Mouse (Mus musculus): ENCODE data around the gene Amhr2.

Amhr2 gene

DNA sequence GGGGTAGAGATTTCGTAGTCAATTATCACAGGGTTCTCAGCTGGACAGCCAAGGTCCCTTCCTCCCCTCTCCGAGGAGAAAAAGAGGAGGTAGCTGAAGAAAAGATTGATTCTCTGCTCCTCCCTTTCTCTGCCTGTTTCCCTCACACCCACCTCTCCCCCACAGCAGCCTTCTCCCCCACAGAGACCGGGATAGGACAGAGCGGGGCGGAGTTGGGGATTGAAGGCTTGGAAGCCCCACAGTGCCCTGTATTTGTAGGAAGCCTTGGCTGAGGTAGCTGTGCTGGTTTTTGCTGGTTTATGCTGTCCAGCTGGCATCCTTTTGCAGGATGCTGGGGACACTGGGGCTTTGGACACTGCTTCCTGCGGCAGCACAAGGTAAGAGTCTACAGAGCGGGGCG is at the start of gene Amhr2:
Gene Amhr2 (plus strand): TSS at position 222 of the 400 bp plus-strand sequence.
- DNase-seq (ENCODE audit: low spot score in 2 of 2), result no peak

DNA sequence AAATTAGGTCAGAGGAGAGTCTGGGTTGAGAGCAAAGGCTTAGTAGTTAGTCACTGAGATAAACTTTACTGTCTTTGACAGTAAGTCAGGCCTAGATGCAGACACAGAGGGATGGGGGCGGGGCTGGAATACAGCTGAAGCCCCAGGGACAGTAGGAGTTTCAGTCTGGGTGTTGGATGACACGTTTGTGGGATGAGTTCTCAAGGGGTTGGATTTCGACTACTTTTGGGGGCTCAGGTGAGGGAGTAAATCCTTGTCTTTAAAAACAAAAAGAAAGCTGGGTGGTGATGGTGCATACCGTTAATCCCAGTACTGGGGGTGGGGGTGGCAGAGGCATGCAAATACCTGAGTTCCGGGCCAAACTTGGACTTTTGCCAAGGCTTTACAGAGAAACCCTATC is 46.5 kb upstream of the Amhr2 start:
- no peak for DNase-seq (ENCODE audit: low spot score in 2 of 2)

DNA sequence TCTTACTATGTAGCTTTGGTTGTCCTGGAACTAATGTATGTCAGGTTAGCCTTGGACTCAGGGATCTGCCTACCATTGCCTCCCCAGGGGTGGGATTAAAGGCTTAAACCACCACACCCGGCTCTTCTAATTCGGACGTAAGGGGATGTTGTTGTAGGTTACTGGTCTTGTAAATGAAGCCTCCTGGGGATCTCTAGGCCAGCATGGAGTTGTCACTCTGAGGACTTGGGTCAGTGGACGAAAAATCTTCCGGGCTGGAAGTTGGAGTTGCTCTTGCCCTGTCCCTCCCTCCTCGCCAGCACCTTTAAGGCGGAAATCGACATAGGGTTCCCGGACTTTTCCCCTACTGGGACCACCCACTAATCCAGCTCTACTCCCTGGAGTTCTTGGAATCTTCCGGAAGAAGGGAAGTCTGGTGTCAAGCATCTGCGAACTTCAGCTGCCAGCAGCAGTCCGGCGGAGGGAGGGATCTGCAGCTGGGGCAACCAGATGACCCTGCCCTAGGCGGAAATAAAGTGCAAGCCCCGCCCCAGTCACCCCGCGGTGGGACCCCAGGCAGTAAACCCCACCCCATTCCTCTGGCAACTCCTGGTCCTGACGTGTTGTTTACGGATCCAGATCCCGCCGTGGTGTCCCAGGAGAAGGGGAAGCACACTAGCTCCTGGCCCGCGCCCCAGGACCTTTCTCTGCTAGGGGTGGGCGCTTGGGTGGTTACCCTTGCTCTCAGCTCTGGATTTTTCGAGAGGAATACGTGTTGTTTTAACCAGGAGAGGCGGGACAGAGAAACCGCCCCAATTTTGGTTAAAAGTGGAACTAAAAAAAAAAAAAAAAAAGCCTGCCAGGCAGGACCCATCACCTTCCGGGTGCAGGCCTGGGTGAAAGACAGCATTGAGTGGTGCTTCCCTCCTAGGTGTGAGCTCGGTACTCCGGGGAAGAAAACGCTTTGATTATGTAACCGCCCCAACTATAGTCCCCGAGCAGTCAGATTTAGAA is 45.6 kb upstream of the Amhr2 start:
- DNase-seq (ENCODE audit: low spot score in 2 of 2), result peak; percentile 68 to 69

DNA sequence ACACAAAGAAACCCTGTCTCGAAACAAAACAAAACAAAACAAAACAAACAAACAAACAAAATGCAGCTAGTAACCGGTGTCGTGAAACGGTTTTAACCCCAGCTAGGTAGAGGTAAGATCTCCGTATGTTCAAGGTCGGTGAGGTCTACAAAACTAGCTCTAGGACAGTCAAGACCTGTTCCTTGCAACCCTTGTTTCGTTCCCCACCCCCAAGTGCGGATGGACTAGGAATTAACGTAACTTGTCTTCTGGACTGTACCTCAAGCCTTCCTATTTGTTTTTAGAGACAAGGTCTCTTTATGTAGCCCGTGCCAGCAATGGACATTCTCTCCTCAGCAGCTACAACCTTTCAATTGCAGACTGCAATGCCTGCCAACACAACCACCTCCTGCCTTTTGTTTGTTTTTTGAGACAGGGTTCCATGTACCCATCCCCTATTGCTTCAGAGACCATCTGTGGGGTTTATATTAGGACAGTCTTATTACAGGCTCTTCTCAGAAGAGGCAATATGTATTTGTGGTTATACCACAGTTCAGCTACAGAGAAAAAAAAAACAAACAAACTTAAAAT is 44.6 kb upstream of the Amhr2 start:
- DNase-seq (ENCODE audit: low spot score in 2 of 2), result no peak

DNA sequence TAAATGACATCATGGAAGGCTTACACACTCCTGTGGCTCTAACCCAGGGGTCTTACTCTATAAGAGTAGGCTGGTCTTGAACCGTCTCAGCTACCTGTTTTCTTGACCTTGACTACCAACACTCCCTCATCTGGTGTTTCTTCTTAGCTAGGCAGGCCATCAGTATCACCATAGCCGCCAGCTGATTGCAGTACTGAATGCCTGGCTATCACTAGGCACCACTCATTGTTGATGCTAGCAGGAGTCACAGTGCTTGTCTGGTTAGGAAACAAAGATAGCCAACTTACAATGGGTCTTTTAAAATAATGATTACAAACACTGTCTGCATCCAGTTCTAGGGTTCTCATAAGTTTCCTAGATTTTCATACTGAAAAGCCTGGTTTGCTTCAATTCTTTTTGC is 43.9 kb upstream of the Amhr2 start:
- no peak for DNase-seq (ENCODE audit: low spot score in 2 of 2)

DNA sequence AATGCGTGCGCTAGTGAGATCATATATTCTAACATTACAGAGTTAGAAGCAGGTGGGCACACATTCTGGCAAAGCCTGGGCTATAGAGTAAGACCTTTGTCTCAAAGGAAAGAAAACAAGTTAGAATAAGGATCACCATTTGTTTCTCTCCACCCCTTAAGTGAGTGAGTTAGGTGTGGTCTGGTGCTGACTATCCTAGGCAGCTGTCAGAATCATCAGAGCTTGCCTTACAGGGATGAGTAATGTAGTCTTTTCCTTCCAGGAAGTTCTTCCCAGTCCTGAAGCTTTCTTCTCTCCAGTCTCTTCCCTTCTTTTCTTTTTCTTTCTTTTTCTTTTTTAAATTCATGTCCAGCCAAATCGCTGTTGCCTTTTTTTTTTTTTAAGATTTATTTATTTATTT is 43.0 kb upstream of the Amhr2 start:
- no peak for DNase-seq (ENCODE audit: low spot score in 2 of 2)

DNA sequence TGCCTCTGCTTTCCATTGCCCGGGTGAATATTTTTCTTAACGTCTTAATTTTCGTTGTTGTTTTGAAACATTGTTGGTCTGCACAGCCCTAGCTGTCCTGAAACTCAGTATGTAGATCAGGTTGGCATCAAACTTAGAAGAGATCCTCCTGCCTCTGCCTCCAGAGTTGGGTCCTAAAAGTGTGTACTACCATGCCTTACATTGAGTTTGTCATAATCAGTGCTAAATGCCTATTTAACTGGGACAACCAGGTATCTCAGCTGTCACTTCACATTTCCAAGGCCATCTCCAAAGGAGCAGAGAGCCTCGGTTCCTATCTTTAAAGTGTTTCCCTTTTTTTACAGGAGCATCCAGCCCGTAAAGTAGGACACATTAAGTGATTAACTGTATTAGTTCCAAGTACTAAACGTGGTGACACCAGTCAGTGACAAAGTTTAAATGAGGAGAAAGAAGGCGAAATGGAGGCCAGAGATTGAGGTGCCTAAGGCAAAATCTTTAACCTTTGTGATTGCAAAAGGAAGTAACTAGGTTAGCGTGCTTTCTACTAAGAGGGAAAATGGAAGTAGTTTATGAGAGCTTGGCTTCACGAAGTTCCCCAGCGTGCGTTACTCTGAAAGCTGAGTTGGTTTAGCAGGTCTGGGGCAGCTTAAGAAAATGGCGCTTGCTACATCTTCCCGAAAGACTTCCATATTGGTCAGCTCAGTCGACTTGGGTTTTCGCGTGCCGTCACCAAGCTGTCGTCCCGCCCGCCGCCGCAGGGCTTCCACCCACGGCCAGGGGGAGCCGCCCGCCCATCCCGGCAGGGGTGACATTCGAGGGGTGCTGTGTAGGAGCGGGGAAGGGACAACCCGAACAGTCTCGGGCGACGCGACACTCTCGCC is 40.3 kb upstream of the Amhr2 start:
- no peak for DNase-seq (ENCODE audit: low spot score in 2 of 2)

DNA sequence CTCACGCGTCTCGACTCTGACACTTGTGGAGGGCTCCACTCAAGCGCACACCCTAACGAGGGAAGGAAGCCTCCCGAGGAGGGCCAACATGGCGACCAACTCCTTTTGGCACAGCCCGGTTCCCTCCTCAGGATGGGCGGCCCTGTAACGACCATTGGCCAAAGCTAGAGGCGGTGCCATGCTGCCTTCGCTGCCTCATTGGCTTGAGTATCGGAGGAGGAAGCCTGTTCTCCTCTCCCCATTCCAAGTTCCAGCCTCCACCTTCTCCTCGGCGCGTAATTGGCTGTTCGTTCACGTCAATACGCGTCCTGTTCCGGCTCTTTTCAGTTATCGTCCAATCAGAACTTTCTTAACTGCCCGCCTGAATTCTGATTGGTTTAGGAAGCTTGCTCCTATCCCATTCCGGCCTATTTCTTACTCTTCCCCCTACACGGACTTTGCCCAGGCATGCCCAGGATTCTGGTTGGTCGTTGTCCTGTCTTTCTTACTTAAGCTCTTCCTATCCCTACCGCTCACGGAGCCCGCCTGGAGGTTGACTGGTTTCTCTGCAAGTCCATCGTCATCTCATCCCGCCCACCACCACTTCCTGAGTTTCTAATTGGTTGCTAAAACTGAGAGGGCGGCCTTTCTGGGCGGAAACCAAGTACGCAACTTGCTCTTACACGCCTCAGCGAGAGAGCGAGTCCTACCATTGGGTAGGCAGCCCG is 39.5 kb upstream of the Amhr2 start, which contains the start of gene Sp1:
Gene Sp1 (plus strand): TSS at position 655 of the 707 bp plus-strand sequence.
- peak; percentile 99 for DNase-seq (ENCODE audit: low spot score in 2 of 2)

DNA sequence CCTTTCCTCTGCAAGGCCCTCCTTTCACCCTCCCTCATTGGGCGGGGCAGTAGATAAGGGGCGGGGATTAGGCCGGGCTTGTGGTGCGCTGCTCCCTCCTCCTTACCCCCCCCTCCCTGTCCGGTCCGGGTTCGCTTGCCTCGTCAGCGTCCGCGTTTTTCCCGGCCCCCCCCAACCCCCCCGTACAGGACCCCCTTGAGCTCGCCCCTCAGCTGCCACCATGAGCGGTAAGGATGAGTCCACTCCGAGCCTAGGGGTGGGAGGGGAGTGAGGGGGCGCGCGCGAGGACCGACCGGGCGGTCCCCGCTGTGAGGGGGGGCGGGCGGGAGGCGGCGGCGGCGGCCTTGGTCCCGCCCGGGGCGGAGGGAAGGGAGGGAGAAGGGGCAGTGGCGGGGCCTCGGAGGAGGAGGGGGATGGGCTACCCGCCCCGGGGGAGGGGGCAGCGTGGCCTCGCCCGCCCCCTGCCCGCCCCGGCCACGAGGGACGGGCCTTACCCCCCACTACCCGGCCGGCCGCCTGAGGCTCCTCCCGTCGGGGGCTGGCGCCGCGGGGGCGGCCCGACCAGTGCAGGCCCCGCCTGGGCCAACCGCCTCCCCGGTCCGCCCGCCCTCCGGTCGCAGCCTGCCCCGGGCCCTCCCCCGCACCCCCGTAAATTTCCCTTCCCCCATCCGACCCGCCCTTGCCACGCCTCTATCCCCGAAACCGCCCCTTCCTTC is 38.8 kb upstream of the Amhr2 start:
- peak; percentile 60 to 70 for DNase-seq (ENCODE audit: low spot score in 2 of 2)

DNA sequence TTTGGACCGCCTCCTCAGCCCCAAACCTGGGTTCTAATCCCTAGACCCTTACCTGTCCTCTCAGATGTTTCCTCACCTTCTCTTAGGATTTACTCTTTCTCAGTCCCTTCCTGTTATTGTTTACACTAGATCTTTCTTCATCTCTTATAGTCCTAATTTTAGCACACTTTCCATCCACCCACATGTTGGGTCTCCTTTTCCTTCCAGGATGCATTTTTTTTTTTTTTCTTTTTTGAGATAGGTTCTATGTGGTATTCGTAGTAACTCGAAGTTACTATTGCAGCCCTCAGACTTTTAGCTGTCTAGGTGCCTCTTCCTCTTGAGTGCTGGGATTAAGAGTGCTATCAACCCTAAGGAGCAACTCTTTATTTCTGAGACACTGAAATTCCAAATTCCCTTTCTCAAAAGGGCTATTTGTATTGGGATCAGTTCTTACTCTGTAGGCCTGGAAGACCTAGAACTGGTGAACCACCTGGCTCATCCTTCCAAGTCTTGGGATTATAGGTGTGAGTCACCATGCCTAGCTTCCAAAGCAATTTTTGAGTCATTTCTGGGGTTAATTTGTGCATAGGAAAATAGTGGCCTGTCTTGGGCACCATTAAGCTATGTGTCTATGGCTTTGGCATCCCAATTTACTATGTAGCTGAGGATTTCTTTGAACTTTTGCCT is 38.1 kb upstream of the Amhr2 start:
- DNase-seq (ENCODE audit: low spot score in 2 of 2), result no peak

DNA sequence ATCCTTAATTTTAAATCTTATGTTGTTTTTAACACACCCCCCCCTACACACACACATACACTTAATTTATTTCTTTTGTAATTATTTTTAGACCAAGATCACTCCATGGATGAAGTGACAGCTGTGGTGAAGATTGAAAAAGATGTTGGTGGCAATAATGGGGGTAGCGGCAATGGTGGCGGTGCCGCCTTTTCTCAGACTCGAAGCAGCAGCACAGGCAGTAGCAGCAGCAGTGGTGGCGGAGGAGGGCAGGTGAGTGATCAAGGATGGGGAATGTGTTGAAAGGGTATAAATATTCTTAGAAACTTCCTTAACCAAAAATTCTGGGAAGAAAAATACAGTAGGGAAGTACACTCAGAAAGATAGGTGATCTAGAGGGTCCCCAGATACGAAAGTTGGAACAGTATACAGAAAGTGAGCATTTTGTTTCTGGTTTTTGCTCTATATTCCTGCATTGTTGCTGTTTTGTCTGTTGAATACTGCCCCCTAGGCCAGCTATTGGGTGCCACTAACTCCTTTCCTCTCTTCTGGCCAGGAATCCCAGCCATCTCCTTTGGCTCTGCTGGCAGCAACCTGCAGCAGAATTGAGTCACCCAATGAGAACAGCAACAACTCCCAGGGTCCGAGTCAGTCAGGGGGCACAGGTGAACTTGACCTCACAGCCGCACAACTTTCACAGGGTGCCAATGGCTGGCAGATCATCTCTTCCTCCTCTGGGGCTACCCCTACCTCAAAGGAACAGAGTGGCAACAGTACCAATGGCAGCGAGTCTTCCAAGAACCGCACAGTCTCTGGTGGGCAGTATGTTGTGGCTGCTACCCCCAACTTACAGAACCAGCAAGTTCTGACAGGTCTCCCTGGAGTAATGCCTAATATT is 37.2 kb upstream of the Amhr2 start:
- DNase-seq (ENCODE audit: low spot score in 2 of 2), result no peak

DNA sequence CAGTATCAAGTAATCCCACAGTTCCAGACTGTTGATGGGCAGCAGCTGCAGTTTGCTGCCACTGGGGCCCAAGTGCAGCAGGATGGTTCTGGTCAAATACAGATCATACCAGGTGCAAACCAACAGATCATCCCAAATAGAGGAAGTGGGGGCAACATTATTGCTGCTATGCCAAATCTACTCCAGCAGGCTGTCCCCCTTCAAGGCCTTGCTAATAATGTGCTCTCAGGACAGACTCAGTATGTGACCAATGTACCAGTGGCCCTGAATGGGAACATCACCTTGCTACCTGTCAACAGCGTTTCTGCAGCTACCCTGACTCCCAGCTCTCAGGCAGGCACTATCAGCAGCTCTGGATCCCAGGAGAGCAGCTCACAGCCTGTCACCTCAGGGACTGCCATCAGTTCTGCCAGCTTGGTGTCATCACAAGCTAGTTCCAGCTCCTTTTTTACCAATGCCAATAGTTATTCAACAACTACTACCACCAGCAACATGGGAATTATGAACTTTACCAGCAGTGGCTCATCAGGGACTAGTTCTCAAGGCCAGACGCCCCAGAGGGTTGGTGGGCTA is 36.5 kb upstream of the Amhr2 start:
- DNase-seq (ENCODE audit: low spot score in 2 of 2), result no peak

DNA sequence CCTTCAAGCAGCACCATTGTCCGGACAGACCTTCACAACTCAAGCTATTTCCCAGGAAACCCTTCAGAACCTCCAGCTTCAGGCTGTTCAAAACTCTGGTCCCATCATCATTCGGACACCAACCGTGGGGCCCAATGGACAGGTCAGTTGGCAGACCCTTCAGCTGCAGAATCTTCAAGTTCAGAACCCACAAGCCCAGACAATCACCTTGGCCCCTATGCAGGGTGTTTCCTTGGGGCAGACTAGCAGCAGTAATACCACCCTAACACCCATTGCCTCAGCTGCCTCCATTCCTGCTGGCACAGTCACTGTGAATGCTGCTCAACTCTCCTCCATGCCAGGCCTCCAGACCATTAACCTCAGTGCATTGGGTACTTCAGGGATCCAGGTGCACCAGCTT is 35.9 kb upstream of the Amhr2 start:
- no peak for DNase-seq (ENCODE audit: low spot score in 2 of 2)

DNA sequence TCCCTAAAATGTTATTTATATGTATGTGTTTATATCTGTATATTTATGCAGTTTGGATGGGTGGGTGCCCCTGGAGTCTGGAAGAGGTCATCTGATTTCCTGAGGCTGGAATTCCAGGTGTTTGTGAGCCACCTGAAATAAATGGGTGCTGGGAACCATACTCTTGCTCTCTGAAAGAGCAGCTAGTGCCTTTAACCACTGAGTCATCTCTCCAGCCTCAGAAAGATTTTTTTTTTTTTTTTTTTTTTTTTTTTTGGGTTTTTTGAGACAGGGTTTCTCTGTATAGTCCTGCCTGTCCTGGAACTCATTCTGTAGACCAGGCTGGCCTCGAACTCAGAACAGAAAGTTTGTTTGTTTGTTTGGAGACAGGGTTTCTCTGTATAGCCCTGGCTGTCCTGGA is 34.1 kb upstream of the Amhr2 start:
- no peak for DNase-seq (ENCODE audit: low spot score in 2 of 2)

DNA sequence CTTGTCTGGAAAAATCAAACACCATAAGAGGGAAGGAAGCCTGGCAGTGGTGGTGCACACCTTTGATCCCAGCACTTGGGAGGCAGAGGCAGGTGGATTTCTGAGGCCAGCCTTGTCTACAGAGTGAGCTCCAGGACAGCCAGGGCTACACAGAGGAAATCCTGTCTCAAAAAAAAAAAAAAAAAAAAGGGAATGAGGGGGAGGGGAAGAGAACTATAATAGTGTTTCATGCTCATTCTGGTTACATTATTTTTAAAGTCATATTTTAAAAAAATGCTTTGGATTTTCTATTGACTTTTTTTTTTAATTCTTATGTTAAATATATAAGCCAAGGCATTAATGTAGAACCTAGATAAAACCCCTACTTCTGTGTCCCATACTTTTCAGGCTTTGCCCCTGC is 31.5 kb upstream of the Amhr2 start:
- no peak for DNase-seq (ENCODE audit: low spot score in 2 of 2)

DNA sequence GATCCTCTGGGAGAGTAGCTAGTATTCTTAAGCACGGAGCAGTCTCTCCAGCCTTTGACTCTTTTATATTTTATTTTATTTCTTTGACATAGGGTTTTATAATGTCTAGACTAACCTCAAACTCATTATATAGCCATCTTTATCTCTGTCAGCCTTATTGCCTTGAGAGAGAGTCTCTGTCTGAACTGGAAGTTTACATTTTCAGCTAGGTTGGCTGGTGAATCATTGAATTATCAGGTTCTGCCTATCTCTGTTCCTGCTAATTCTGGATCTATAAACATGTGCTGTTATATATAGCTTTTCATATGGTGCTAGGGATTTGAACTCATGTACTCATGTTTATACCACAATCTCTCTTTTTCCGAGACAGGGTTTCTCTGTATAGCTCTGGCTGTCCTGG is 27.6 kb upstream of the Amhr2 start:
- DNase-seq (ENCODE audit: low spot score in 2 of 2), result no peak

DNA sequence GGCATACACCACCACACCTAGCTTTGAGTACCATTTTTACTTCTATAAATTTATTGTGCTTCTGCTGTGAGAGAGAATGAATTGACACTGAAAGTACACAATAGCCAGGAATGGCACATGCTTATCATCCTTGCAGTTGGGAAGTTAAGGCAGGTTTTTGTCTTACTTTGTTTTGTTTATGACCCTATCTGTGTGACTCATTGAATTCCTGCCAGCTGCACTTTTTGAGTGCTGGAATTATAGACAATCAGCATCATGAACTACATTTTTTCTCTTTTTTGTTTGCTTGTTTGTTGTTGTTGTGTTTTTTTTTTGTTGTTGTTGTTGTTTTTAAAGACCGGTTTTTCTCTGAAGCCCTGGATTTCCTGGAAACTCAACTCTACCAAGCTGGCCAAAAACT is 24.2 kb upstream of the Amhr2 start:
- no peak for DNase-seq (ENCODE audit: low spot score in 2 of 2)

DNA sequence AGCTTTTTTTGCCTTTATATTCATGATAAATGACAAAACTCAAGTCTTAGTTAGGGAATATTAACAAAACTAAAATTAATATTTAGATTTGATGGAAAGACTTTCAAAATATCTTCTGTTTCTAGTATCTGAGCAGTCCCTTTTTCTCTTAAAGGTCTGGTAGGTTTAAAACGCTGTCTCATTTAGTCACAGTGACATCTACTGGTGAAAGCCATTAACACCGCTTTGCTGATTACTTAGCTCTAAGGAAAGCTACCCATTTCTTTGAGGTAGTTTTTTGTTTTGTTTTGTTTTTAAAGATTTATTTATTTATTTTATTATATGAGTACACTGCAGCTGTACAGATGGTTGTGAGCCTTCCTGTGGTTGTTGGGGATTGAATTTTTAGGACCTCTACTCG is 23.7 kb upstream of the Amhr2 start:
- DNase-seq (ENCODE audit: low spot score in 2 of 2), result peak in 1 of 2 experiments; percentile 47

Data from natural killer cell, adult 2 months (primary cell).